Mouse (Mus musculus): ENCODE results near the gene Psmb11. TPM values are rescaled to one million over a fixed set of nuclear protein-coding genes. Genes with fewer than 3 reads are reported as not detected.

Psmb11 gene
- total and polyA plus RNA-seq, 2 experiments from 2014 or later = 0.04 TPM; not detected in 1

GRCm38 (mm10) chr14:54664477-54665222, 43.4 kb downstream of the Psmb11 start:
- Histone ChIP-seq H3K36me3 (ENCODE audit: insufficient read depth) (peaks cover 83% of the 10 kb centered on the region), H3K27me3 (ENCODE audit: insufficient read depth, low read length) (no peaks in the 10 kb centered on the region), H3K9ac (no peak overlapping the region), H3K4me3 (ENCODE audit: low read depth, low read length) (no peak overlapping the region), H3K27ac (ENCODE audit: low read depth, low read length) (no peak overlapping the region), H3K4me2 (ENCODE audit: low read depth) (no peak overlapping the region), H3K4me1 (ENCODE audit: insufficient read depth) (no peaks in the 10 kb centered on the region), H3K9me3 (ENCODE audit: low read length) (no peaks in the 10 kb centered on the region)
- DNase-seq (no peak), ATAC-seq (no peak)
- WGBS = 95% methylated on average over 10 of the region's 10 CpGs
- no peak for TF ChIP-seq CTCF (IDR thresholded peaks at IDR 0.05; ENCODE audit: low read depth)

DNA sequence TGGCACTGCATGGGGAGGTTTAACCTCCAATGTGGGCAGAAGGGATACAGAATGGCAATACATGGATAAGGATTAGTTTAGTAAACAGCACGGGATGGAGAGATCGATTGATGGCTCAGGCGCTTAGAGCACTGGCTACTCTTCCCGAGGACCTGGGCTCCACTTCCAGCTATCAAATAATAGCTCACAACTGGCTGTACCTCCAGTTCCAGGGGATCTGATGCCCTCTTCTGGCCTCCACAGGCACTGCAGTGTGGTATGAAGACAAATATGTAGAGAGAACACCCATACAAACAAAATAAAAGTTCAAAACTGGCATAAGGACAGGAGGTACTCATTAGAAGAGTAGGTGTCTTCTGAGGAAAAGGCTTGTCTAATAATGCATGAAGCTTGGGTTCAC, 48.1 kb downstream of the Psmb11 start:
- Histone ChIP-seq H3K27me3 (ENCODE audit: insufficient read depth, low read length) (no peaks in the 10 kb centered on the region), H3K27ac (ENCODE audit: low read depth, low read length) (no peak overlapping the region), H3K4me1 (ENCODE audit: insufficient read depth) (no peaks in the 10 kb centered on the region), H3K9me3 (ENCODE audit: low read length) (no peaks in the 10 kb centered on the region), H3K4me3 (ENCODE audit: low read depth, low read length) (no peak overlapping the region), H3K4me2 (ENCODE audit: low read depth) (no peak overlapping the region), H3K36me3 (ENCODE audit: insufficient read depth) (peaks cover 59% of the 10 kb centered on the region), H3K9ac (no peak overlapping the region)
- DNase-seq (peak; percentile 18), ATAC-seq (no peak)
- WGBS = 77% methylated on average over 4 of the region's 4 CpGs
- TF ChIP-seq CTCF (IDR thresholded peaks at IDR 0.05; ENCODE audit: low read depth) = peak; percentile 57

DNA sequence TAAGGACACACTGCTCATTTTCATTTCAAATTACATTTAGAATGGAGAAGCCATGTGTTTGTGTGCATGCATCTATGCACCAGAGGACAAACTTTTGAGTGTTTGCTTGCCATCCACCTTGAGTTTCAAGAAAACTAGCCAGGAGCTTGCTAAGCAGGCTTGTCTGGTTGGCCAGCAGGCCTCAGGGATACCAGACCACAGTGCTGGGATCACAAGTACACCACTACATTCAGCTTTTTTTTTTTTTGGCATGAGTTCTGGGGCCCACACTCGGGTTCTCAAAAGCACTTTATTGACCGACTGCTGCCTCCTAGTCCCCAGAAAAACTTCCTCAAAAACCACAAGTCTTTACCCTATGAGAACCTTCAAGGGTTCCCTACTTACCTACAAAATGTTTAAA, 53.1 kb downstream of the Psmb11 start:
- H3K9ac ChIP-seq = no peak overlapping the region
- WGBS = 72% methylated on average over 2 of the region's 2 CpGs
- H3K36me3 ChIP-seq (ENCODE audit: insufficient read depth) = peaks cover 62% of the 10 kb centered on the region
- no peak overlapping the region for H3K4me3 ChIP-seq (ENCODE audit: low read depth, low read length)
- DNase-seq (no peak), ATAC-seq (no peak)
- no peak overlapping the region for H3K27ac ChIP-seq (ENCODE audit: low read depth, low read length)
- H3K9me3 ChIP-seq (ENCODE audit: low read length) = no peaks in the 10 kb centered on the region
- no peaks in the 10 kb centered on the region for H3K4me1 ChIP-seq (ENCODE audit: insufficient read depth)
- H3K27me3 ChIP-seq (ENCODE audit: insufficient read depth, low read length) = no peaks in the 10 kb centered on the region
- TF ChIP-seq CTCF (IDR thresholded peaks at IDR 0.05; ENCODE audit: low read depth) = no peak
- no peak overlapping the region for H3K4me2 ChIP-seq (ENCODE audit: low read depth)

DNA sequence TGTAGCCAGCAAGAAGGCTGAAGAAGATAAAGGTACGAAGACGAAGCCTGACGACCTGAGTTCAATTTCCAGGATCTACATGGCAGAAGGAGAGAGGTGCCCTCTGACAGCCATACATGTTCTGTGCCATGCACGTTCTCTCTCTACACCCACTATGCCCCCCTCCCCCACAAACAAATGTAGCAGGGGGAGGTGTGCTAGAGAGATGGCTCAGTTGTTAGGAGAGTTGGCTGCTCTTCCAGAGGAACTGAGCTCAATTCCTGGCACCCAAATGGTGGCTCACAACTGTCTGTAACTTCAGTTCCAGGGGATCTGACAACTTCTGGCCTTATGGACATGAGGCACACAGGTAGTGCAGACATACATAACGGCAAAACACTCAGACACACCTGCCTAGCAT, 55.1 kb downstream of the Psmb11 start:
- no peak for TF ChIP-seq CTCF (IDR thresholded peaks at IDR 0.05; ENCODE audit: low read depth)
- H3K27me3 ChIP-seq (ENCODE audit: insufficient read depth, low read length) = no peaks in the 10 kb centered on the region
- no peak overlapping the region for H3K27ac ChIP-seq (ENCODE audit: low read depth, low read length)
- H3K9ac ChIP-seq = no peak overlapping the region
- no peak overlapping the region for H3K4me2 ChIP-seq (ENCODE audit: low read depth)
- H3K9me3 ChIP-seq (ENCODE audit: low read length) = no peaks in the 10 kb centered on the region
- 86% methylated on average over 5 of the region's 5 CpGs for WGBS
- no peak for ATAC-seq
- no peak overlapping the region for H3K4me3 ChIP-seq (ENCODE audit: low read depth, low read length)
- no peak for DNase-seq
- H3K4me1 ChIP-seq (ENCODE audit: insufficient read depth) = no peaks in the 10 kb centered on the region
- peaks cover 61% of the 10 kb centered on the region for H3K36me3 ChIP-seq (ENCODE audit: insufficient read depth)

DNA sequence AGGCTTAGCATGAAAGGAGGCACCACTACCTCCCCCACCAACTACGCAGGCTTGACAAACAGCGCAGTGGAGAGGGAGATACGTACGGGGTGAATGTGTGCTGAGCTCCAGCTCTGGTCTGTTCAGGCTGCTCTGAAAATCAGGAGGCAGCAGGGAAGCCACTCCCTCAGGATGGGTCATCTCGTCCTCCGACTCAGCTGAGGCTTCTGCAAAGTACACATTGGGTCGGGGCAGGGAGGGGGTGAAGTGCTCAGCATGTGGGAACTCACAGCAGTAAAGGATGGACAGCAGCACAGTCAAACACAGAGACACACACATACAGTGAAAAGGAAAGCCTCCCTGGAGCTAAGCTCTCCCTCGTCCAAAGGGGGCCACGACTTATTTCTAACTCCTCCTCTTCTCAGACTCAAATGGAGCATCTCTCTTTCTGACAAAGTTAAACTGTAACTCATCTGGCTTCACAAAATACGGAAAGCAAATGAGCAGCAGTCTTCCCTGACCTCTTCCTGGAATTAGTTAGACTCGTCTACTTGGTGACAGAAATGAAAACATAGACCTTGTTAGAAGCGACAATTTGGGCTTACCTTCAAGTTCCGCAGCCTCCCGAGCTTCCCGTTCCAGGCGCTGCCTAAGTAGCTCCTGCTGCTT, 57.5 kb downstream of the Psmb11 start:
- no peak for ATAC-seq
- Histone ChIP-seq H3K9me3 (ENCODE audit: low read length) (no peaks in the 10 kb centered on the region), H3K36me3 (ENCODE audit: insufficient read depth) (peaks cover 54% of the 10 kb centered on the region), H3K27me3 (ENCODE audit: insufficient read depth, low read length) (no peaks in the 10 kb centered on the region), H3K27ac (ENCODE audit: low read depth, low read length) (no peak overlapping the region), H3K4me1 (ENCODE audit: insufficient read depth) (no peaks in the 10 kb centered on the region), H3K4me3 (ENCODE audit: low read depth, low read length) (no peak overlapping the region), H3K9ac (no peak overlapping the region), H3K4me2 (ENCODE audit: low read depth) (no peak overlapping the region)
- WGBS = 89% methylated on average over 16 of the region's 16 CpGs
- no peak for DNase-seq
- TF ChIP-seq CTCF (IDR thresholded peaks at IDR 0.05; ENCODE audit: low read depth) = no peak

MicroRNA genes within 50 kb of the gene (microRNA counts, 519-probe panel; counts per million panel counts)
- microRNA mmu-miR-686 = not detected

Small RNAs within 50 kb of the gene (microRNA-seq; reads per million reads assigned to microRNA genes)
- gene Mir686 (0 reads per million in 2 experiments), gene Mir6948 (0.77 to 1.1 reads per million in 2 experiments)

Other genes with a start within 250 kb of the Psmb11 start
- 2.2 and 3.4 TPM in 2 replicates for gene Slc7a7, start 203.7 kb upstream of the Psmb11 start, total RNA-seq (2014; rRNA removed)
- 2.8 and 3.2 TPM in 2 replicates for gene Slc7a7, start 203.7 kb upstream of the Psmb11 start, polyA plus RNA-seq (2015; fragmentation: Nextera tagmentation; extraction: Ambion mirVana)
- gene Mrpl52, start 194.5 kb upstream of the Psmb11 start, total RNA-seq (2014; rRNA removed) = 151 and 217 TPM in 2 replicates
- 277 and 336 TPM in 2 replicates for gene Mrpl52, start 194.5 kb upstream of the Psmb11 start, polyA plus RNA-seq (2015; fragmentation: Nextera tagmentation; extraction: Ambion mirVana)
- gene Mmp14, start 189.8 kb upstream of the Psmb11 start, total RNA-seq (2014; rRNA removed) = 29.0 and 40.7 TPM in 2 replicates
- 32.5 and 39.1 TPM in 2 replicates for gene Mmp14, start 189.8 kb upstream of the Psmb11 start, polyA plus RNA-seq (2015; fragmentation: Nextera tagmentation; extraction: Ambion mirVana)
- 39.6 and 45.8 TPM in 2 replicates for gene Lrp10, start 157.3 kb upstream of the Psmb11 start, total RNA-seq (2014; rRNA removed)
- 38.0 and 38.5 TPM in 2 replicates for gene Lrp10, start 157.3 kb upstream of the Psmb11 start, polyA plus RNA-seq (2015; fragmentation: Nextera tagmentation; extraction: Ambion mirVana)
- gene Rem2, start 145.3 kb upstream of the Psmb11 start, total RNA-seq (2014; rRNA removed) = 25.5 and 31.0 TPM in 2 replicates
- gene Rem2, start 145.3 kb upstream of the Psmb11 start, polyA plus RNA-seq (2015; fragmentation: Nextera tagmentation; extraction: Ambion mirVana) = 22.5 and 28.0 TPM in 2 replicates
- 85.4 and 87.1 TPM in 2 replicates for gene Prmt5, start 103.9 kb upstream of the Psmb11 start, total RNA-seq (2014; rRNA removed)
- 87.0 and 100 TPM in 2 replicates for gene Prmt5, start 103.9 kb upstream of the Psmb11 start, polyA plus RNA-seq (2015; fragmentation: Nextera tagmentation; extraction: Ambion mirVana)
- gene Haus4, start 66.8 kb upstream of the Psmb11 start, total RNA-seq (2014; rRNA removed) = 21.3 and 23.1 TPM in 2 replicates
- gene Haus4, start 66.8 kb upstream of the Psmb11 start, polyA plus RNA-seq (2015; fragmentation: Nextera tagmentation; extraction: Ambion mirVana) = 17.9 and 19.5 TPM in 2 replicates
- 4.4 and 6.6 TPM in 2 replicates for gene Ajuba, start 43.9 kb upstream of the Psmb11 start, total RNA-seq (2014; rRNA removed)
- 4.4 and 4.5 TPM in 2 replicates for gene Ajuba, start 43.9 kb upstream of the Psmb11 start, polyA plus RNA-seq (2015; fragmentation: Nextera tagmentation; extraction: Ambion mirVana)
- gene 4931414P19Rik, start 15.4 kb upstream of the Psmb11 start, total RNA-seq (2014; rRNA removed) = 6.5 and 12.8 TPM in 2 replicates
- 2.2 and 3.1 TPM in 2 replicates for gene 4931414P19Rik, start 15.4 kb upstream of the Psmb11 start, polyA plus RNA-seq (2015; fragmentation: Nextera tagmentation; extraction: Ambion mirVana)
- gene Psmb5, start 3.4 kb upstream of the Psmb11 start, total RNA-seq (2014; rRNA removed) = 180 and 239 TPM in 2 replicates
- gene Psmb5, start 3.4 kb upstream of the Psmb11 start, polyA plus RNA-seq (2015; fragmentation: Nextera tagmentation; extraction: Ambion mirVana) = 420 and 499 TPM in 2 replicates
- not detected in 2 replicates for gene Gm17606, start 19.5 kb downstream of the Psmb11 start, total RNA-seq (2014; rRNA removed)
- gene Gm17606, start 19.5 kb downstream of the Psmb11 start, polyA plus RNA-seq (2015; fragmentation: Nextera tagmentation; extraction: Ambion mirVana) = not detected in 2 replicates
- gene Cdh24, start 19.9 kb downstream of the Psmb11 start, total RNA-seq (2014; rRNA removed) = 15.6 and 21.7 TPM in 2 replicates
- gene Cdh24, start 19.9 kb downstream of the Psmb11 start, polyA plus RNA-seq (2015; fragmentation: Nextera tagmentation; extraction: Ambion mirVana) = 3.8 and 4.6 TPM in 2 replicates
- 32.0 and 36.2 TPM in 2 replicates for gene 1700123O20Rik, start 64.8 kb downstream of the Psmb11 start, total RNA-seq (2014; rRNA removed)
- 66.6 and 70.7 TPM in 2 replicates for gene 1700123O20Rik, start 64.8 kb downstream of the Psmb11 start, polyA plus RNA-seq (2015; fragmentation: Nextera tagmentation; extraction: Ambion mirVana)
- 143 and 147 TPM in 2 replicates for gene Acin1, start 65.5 kb downstream of the Psmb11 start, total RNA-seq (2014; rRNA removed)
- 80.7 and 97.0 TPM in 2 replicates for gene Acin1, start 65.5 kb downstream of the Psmb11 start, polyA plus RNA-seq (2015; fragmentation: Nextera tagmentation; extraction: Ambion mirVana)
- 0.14 and 0.15 TPM in 2 replicates for gene Gm29776, start 77.4 kb downstream of the Psmb11 start, total RNA-seq (2014; rRNA removed)
- gene Gm29776, start 77.4 kb downstream of the Psmb11 start, polyA plus RNA-seq (2015; fragmentation: Nextera tagmentation; extraction: Ambion mirVana) = 0.06 and 0.13 TPM in 2 replicates
- 0.38 TPM in 1 of 2 replicates, not detected in the other for gene Cebpe, start 90.7 kb downstream of the Psmb11 start, total RNA-seq (2014; rRNA removed)
- not detected in 2 replicates for gene Cebpe, start 90.7 kb downstream of the Psmb11 start, polyA plus RNA-seq (2015; fragmentation: Nextera tagmentation; extraction: Ambion mirVana)
- gene Slc7a8, start 160.5 kb downstream of the Psmb11 start, total RNA-seq (2014; rRNA removed) = 11.8 and 13.3 TPM in 2 replicates
- 12.5 and 14.5 TPM in 2 replicates for gene Slc7a8, start 160.5 kb downstream of the Psmb11 start, polyA plus RNA-seq (2015; fragmentation: Nextera tagmentation; extraction: Ambion mirVana)
- not detected in 2 replicates for gene Rnf212b, start 192.7 kb downstream of the Psmb11 start, total RNA-seq (2014; rRNA removed)
- not detected in 2 replicates for gene Rnf212b, start 192.7 kb downstream of the Psmb11 start, polyA plus RNA-seq (2015; fragmentation: Nextera tagmentation; extraction: Ambion mirVana)
- gene Homez, start 249.5 kb downstream of the Psmb11 start, total RNA-seq (2014; rRNA removed) = 7.1 and 7.2 TPM in 2 replicates
- 2.7 and 6.9 TPM in 2 replicates for gene Homez, start 249.5 kb downstream of the Psmb11 start, polyA plus RNA-seq (2015; fragmentation: Nextera tagmentation; extraction: Ambion mirVana)